Mouse (Mus musculus) activated CD4-positive, CD25-positive, alpha-beta regulatory T cell, adult 9 weeks (primary cell): ENCODE data around the gene Epha3. TPM values are rescaled to one million over a fixed set of nuclear protein-coding genes. Genes with fewer than 3 reads are reported as not detected.

Experiments
- polyA plus RNA-seq: library from polyadenylated mRNA; unstranded; fragments of 100-300 nt; shearing (Covaris generic); gene quantifications from one replicate; pipeline ENCODE4 v1.2.1, GENCODE M21; 2017

The Epha3 gene
- 0.66 TPM for polyA plus RNA-seq

DNA sequence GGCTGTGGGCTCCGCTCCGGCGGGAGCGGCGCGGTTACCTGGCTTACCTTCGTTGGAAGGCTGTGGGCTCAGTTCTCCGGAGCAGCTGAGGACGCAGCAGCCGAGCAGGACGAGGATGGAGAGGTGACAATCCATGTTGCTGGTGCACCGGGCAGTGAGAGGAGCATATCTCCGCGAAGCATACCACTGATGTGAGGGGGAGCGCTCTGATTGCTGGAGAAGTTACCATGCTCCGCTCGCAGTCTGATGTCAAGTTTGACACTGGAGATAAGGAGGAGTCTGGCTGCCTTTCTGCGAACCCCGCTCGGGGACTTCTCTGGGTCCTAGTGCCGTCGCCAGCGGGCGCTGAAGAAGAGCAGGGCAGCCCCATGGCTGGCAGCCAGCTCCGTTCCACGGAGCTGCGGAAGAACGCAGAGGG is at the start of gene Epha3:
TSS of gene Epha3 (minus strand) at position 263 of the 418 bp plus-strand sequence.

